Mouse (Mus musculus): ENCODE results near the gene Fmod.

GRCm38 (mm10) chr1:134061915-134062314 is 24.9 kb downstream of the Fmod start:
- TF ChIP-seq MYOG (IDR thresholded peaks at IDR 0.05; ENCODE audit: control insufficient read depth in 1 of 3, insufficient read depth in 1 of 3, insufficient read length in 2 of 3, low read depth in 2 of 3) (no peak), POLR2A (IDR thresholded peaks at IDR 0.05; ENCODE audit: insufficient read length, low read depth) (no peak), USF1 (IDR thresholded peaks at IDR 0.05; ENCODE audit: low read depth) (no peak), TCF12 (IDR thresholded peaks at IDR 0.05; ENCODE audit: insufficient read depth, poor library complexity, severe bottlenecking) (no peak)

Data from myocyte (in vitro differentiated cells).